Mouse (Mus musculus) heart, adult 8-10 months (tissue): ENCODE results near the gene Malsu1. TPM values are rescaled to one million over a fixed set of nuclear protein-coding genes. Genes with fewer than 3 reads are reported as not detected.
A peak's percentile ranks its signal among the peaks of the same experiment; 100 is the strongest.

ENCODE experiments used
- DNase-seq: peaks from one replicate; pipeline ENCODE4 v3.0.0; 2022; ENCODE audit warnings: low spot score
- total RNA-seq, 4 experiments: library from RNA; stranded (reverse); gene quantifications; 2 replicates each; pipeline ENCODE4 v1.2.4; 2022

Malsu1 gene
- total RNA-seq, 4 experiments from 2014 or later: 23.4 to 39.8 (median 36.9) TPM

DNA sequence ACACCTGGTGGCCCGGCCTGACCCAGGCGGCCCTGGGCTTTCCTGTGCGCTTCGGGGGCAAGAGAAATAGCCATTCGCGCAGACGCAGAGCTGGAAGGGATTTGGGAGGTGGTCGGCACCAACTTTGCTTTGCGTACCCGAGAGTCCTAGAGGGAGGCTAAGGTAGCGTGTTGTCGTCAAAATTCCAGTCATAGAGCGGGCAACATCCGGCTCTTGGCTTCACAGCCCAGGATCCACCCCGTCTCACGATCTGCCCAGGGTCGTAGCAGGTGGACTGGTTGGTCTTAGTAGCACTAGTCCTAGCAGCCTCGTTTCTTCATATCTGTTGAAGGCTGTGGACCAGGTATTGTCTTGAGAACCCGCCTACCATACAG, 509 bp downstream of the Malsu1 start:
- DNase-seq: peak; percentile 6

- DNase-seq: no peak
Measured at GRCm38 (mm10) chr6:49077894-49078293, 4.3 kb downstream of the Malsu1 start.

DNA sequence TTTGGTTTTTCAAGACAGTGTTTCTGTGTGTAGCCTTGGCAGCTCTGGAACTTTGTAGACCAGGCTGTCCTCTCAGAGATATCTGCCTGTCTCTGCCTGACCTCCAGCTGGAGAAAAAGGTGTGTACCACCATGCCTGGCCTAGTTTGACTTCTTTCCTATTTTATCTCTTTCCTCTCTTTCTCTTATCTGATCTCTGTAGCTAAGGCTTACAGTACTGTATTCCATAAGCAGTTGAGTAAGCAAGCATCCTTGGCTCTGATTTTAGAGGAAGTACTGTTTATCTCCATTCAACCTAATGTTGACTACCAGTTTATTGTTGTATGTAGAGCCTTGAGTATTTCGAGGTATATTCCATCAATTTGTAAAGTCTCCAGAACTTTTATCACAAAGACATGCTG, 5.7 kb downstream of the Malsu1 start:
- DNase-seq: no peak

DNA sequence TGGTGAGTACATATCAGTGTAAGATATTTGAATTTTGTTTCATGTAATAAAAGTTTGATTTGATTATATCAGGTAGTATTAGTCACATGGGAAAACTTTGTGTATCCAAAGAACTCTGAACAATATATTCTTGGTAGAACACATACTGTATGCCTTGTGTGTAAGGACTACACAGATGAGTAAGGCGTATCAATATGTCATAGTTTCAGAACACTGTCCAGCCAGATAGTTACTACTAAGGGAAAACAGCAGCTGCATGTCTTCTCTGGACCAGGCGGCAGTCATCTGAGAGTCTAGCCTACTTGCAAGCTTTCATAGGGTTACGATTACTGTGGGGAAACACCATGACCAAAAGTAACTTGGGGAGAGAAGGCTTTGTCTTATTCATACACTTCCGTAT, 9.4 kb downstream of the Malsu1 start:
- no peak for DNase-seq

- no peak for DNase-seq
Measured at GRCm38 (mm10) chr6:49094968-49095367, 21.4 kb downstream of the Malsu1 start.

DNA sequence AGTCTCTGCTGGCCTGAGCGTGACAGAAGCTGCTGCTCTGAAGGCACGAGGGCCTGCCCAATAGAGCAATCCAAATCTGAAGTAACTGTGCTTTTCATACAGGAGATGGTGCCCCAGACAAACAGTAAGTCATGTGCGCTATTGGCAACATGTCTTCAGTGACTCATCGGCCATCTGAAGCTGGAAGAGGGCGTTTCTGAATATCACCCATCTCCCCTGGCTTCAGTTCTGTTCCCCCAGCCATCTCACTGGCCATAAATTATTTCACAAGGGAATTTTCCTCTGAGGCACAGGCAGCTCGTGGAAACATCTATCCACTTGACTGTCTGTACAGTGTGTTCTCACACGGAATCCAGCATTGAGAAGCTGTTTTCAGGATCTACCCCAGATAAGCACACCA, 22.8 kb downstream of the Malsu1 start:
- DNase-seq: peak; percentile 62

DNA sequence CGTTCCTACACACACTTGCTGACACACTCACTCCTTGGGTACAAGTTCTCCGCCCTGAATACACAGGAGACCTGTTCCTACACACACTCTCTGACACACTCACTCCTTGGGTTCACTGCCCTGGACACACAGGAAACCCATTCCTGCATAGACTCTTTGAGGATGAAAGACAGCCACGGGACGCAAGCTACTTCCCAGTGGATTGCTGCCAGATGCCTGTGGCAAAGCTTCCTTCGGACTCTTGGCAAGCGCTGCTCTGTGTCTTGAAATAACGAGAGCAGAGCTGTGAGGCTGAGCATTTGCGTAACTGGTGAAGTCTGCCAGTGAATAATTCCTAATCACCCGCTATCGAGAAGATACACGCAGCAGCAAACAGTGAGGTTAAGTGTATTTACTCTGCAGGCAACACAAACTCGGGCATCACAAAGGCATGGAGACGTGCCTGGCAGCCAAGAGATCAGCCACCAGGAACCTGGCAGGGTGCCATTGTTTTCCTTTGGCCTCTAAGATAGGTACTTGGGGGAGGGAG, 23.4 kb downstream of the Malsu1 start:
- DNase-seq: peak; percentile 86

- peak; percentile 5 for DNase-seq
Measured at GRCm38 (mm10) chr6:49097596-49098110, 24.1 kb downstream of the Malsu1 start.

DNA sequence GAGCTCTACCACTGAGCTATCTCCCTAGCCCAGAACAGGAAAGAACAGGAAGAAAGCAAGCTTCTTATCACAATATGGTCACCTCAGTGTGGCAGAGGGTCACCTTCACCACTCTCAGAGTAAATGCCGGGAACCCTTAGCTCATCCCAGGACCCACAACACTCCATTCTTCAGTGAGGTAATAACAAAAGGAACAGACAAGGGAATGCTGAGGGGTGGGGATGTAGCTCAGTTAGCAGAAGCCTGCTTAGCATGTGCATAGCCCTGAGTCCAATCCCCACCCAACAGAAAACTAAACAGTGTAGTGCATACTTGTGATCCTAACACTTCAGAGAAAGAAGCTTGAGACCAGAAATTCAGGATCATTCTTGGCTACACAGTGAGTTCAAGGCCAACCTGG, 25.5 kb downstream of the Malsu1 start:
- no peak for DNase-seq

- DNase-seq: no peak
Measured at GRCm38 (mm10) chr6:49106746-49107500, 33.3 kb downstream of the Malsu1 start.

DNA sequence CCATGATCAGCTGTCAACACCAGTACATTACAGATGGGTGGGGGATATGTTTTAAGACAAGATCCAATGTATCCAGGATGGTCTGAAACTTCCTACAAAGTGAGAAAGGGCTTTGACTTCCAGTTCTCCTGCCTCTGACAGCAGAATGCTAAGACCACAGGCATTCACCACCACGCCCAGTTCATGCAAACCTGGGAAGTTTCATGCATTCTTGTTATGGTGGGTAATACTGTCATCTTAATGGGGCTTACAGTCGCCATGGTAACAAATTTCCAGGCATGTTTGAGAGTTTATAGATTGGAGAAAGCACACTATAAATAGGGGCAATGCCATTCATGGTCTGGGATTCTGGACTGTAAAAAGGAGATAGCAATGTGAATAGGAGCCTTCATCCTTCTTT, 35.6 kb downstream of the Malsu1 start:
- DNase-seq: no peak

- no peak for DNase-seq
Measured at GRCm38 (mm10) chr6:49113895-49114294, 40.3 kb downstream of the Malsu1 start.

DNA sequence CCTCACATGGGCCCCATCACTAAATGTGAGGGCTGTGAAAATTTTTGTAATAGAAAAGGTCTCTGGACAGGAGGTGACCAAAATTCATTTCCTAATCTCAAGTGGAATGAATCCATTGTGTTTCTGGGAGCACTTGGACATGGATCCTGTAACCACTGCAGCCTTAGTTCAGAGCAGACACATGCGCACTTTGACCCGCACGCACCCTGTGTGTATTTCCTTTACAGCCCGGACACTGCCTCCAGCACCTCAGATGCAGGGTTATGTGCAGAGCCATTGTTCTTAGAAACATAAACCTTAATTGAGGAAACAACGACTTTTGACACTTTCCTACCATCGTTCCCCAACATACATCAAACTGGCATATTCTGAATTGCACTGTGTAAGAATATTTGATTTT, 40.9 kb downstream of the Malsu1 start:
- DNase-seq: no peak

GRCm38 (mm10) chr6:49115550-49115949, 42.0 kb downstream of the Malsu1 start:
- no peak for DNase-seq

DNA sequence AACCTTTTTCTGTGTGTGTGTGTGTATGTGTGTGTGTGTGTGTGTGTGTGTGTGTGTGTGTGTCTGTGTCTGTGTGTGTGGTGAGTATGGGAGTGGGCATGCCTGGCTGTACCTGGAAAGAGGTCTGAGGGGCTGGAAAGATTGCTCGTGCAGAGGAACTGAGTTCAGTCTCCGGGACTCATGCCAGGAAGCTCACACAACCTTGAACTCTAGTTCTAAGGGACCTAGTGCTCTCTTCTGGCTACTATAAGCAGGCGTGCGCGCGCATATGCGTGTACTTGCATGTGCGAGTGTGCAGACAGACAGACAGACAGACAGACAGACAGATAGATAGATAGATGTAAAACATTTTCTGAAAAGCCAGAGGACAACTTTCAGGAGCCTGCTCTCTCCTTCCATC, 42.6 kb downstream of the Malsu1 start:
- no peak for DNase-seq

DNA sequence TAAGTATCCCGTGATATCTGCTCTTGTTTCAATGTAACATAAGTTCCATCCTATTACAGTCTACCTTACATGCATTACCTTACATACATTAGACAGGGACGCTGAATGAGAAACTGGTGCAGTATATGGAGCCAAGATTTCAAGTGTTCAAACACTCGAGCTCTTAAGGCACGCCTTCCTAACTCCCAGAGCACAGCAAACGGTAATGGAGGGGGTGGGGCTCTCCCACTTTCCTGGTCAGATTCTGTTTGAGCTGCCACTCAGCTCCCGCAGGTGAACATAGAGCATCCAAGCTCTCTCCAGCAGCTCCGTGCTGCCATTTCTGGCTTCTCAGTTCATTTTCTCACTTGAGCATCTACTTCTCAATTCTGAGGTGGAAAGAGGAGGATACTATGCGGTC, 44.9 kb downstream of the Malsu1 start:
- DNase-seq: no peak

DNA sequence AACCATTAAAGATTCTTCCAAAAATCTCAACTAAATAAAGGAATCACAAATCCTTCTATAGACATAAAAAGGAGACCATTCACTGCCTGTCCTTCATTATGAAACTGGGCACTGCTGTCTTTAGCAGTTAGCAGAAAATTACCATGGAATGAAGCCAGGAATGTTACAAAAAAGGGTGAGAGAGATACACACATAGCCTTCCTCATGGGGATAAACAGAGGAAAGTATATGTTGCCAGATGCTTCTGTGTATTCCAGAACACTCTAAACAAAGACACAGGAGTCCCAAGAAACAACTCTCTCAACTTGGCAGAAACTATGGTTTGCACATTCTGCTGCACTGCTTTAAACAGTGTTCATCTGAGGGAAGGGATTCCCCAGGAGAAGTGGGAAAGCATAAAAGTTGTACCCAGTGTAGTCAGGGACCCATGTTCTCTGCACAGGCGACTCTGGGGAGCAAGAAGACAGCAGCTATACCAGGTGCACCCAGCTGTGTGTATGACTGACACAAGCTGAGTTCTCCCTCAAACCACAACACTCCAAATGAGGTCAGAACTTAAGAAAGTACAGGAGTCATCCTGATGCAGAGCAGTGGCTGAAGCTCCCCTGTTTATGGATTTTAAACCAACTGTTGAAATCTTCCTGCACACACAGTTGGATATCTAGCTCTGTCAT, 46.0 kb downstream of the Malsu1 start:
- no peak for DNase-seq

DNA sequence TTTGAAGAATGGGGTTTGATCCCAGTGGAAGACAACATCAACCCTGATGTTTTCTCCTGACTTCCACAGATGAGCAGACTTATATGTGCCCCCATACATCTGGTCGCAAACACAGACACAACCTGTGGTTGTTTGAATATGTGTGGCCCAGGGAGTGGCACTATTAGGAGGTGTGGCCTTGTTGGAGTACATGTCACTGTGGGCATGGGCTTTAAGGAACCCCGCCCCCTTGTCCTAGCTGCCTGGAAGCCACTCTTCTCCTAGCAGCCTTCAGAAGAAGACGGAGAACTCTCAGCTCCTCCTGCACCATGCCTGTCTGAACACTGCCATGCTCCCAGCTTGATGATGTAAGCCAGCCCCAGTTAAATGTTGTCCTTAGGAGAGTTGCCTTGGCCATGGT, 46.8 kb downstream of the Malsu1 start:
- DNase-seq: no peak

DNA sequence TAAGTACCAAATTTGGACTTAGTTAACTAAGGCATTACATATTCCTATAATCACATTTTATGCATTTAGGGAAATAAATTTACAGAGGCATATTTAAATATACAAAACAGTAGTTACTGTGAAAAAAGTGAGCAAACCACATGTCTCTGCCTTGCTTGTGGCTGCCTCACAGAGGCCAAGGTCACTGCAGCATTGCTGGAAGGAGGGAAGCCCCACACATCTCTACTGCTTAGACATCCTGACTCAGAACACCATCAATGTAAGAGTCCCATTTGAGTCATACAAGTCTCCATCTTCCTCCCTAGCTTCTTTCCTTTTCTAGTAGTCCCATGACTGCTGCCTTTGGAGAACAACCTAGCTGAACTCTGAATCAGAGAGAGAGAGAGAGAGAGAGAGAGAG, 56.7 kb downstream of the Malsu1 start:
- no peak for DNase-seq

DNA sequence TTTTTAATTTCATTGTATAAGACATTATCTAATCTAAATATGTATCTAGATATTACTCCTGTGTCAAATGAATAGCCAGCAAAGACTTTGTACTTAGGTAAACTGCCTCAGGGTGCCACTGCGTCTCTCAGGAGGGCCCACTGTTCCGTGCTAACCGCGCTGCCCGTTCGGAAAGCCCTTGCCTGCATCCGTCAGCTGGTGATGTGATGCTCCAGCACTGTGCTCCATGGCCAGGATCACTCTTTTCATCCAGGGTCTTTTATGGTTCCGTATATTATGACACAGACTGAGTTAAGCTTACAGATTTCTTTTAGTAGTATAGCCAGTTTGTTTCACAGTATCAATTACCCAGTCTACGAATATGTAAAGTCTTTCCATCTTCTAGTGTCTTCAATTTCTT, 58.3 kb downstream of the Malsu1 start:
- no peak for DNase-seq

DNA sequence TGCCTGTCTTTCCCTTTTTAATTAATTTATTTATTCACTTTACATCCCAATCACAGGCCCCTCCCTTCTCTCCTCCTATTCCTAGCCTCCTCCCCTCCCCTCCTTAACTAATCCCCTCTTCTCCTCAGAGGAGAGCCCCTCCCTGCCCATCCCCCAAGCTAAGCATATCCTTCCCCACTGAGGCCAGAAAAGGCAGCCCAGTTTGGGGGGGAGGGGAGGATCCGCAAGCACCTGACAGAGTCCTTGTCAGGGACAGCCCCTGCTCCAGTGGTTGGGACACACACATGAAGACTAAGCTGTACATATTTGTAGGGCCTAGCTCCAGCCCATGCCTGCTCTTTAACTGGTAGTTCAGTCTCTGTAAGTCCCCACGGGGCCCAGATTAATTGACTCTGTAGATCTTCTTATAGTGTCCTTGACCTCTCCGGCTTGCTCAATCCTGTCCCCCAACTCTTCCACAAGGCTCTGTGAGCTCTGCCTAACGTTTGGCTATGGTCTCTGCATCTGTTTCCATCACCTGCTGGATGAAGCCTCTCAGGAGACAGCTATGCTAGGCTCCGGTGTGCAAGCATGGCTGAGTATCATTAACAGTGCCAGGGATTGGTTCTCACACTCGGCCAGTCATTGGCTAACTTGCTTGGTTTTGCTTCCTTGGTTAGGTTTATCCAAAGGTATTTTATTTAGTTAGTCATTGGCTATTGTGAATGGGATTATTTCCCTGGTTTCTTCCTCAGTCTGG, 58.9 kb downstream of the Malsu1 start:
- DNase-seq: no peak
